Mouse (Mus musculus) layer of hippocampus, adult 18-20 months (tissue): ENCODE measurements around the gene Mmadhc. TPM values are rescaled to one million over a fixed set of nuclear protein-coding genes. Genes with fewer than 3 reads are reported as not detected.
A peak's percentile ranks its signal among the peaks of the same experiment; 100 is the strongest.

ENCODE experiments used
- DNase-seq, 2 experiments: peaks; one replicate each; pipeline ENCODE4 v3.0.0; 2022; ENCODE audit warnings: low spot score in 2 of 2
- long read RNA-seq: library from polyadenylated mRNA; stranded (forward); transcript quantifications from one replicate; pipeline ENCODE4 v2.0.0, GENCODE M21; 2021
- total RNA-seq, 2 experiments: library from RNA; stranded (reverse); gene quantifications; 2 replicates each; pipeline ENCODE4 v1.2.3; 2021

The Mmadhc gene
- 10 to 100 TPM; 48.5 to 49.1 TPM for total RNA-seq
- long read RNA-seq, transcript Mmadhc-201 (8 exons, 1,342 nt) = major isoform, 10 of 24 reads
- long read RNA-seq, partial matches to known transcripts = 14 of 24 reads
- long read RNA-seq, other reads (novel, unspliced or antisense) = 0 of 24 reads

DNA sequence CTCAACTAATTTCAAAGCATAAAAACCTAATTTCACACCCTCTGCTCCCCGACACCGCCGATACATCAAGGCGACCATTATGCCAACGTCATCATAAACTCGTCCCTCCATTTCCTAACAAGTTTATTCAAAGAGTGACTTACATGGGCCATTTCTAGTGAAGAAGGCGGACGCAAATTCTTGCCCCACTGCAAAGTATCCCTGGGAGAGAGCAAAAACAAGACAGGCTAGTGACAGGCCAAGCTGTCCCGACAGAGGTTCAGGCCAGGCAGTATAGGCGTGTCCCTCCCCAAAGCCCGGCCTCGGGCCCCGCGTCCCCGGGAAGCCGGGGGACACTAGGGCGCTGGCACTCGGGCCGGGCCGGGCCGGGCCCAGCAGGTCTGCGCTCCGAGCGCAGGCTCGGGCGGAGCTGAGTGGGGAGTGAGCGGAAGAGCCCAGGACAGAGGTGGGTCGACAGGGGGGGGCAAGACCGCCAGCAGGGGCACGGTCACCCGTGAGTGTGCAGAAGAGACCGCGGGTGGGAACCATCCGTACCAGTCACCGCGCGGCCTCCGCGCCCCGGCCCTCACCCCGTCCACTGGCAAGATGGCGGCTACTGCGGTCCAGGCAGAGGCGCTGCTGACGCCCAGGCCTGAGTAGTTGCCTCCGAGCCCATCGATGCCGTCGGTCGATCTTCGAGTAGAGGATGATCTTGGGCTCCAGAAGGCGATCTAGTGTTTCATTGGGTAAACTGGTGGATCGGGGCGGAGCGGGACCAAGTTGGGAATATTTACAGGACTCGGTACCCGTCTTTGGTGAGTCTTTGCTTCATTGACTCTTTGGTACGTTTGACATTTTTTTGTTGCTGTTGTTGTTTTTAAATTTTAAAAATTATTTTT, at the start of gene Mmadhc:
Gene Mmadhc, minus strand, starts transcription at position 693 of the 878 bp plus-strand sequence.
- peak; percentile 82 to 95 for DNase-seq

DNA sequence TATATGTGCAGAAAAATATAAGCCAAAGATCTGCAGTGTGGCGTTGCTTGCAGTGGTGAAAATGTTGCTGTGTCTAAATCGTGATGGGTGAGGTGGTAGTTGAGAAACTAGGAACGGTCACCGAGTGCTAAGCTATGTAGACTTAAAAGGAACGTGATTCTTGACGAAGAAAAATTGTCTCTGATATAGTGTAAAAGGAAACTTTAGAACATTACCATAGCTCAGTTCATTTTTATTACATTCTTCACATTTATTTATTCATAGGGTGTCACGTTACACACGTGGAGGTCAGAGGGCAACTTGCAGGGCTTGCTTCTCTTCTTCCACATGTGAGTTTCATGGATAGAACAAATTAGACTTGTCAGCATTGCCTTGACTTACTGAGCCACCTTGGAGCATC, 47.0 kb upstream of the Mmadhc start:
- no peak for DNase-seq

DNA sequence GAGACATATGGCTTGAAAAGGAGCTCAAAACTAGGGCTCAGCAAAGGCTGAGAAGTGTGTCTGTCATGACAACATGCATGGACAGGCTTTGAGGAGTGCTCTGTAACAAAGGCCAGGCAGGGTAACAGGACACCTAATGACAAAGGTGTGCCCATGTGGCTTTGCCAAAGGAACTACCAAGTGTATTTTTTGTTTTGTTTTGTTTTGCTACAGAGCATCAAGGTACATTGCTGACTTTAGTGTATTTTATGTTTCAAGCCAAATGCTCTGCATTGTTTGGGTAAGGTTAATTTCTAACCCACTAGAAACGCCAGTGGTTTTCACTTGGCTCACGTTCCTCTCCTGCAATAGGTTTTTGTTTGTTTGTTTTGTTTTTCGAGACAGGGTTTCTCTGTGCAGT, 42.5 kb upstream of the Mmadhc start:
- DNase-seq = no peak

DNA sequence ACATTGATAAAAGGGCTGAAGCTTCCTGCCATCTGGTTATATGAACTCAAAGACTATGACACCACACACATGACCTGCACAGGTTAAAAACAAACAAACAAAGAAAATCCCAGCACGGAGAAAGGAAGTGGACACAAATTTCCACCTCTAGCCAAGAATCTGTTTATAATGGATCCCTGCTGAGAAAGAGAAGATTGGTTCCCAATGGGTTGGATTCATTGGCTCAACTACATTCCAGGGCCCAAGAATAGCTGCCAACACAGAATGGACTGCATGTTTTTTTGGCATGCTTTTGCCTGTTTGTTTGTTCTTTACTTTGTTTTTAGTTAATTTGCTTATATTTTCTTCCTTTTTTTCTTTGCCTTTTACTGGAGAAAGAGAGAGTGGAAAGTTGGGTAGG, 41.0 kb upstream of the Mmadhc start:
- no peak for DNase-seq

DNA sequence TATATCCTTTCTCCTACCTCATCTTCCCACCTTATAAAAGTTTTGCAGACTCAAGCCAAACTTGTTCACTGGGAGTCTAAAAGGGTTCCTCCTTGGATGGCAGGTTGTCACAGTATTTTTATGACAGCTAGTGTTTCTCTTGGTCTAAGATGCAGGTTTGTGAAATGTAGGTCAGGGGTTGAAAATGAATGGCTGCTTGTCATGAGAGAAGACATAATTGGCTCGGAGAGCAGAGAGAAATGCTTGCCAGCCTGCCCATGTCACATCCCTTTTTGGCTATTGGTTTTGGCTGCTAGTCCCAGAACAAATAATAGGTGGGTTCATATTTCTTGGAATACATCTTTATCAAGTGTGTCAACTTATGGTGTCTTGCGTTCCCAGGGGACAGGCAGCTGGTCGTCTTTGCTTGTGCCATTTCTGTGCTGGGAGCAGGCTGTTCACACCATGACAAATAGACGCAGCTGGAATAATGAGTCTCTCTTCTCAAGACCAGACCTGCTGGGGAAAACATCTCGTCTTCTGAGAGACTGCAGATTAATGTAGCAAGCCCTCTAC, 35.2 kb upstream of the Mmadhc start:
- DNase-seq = no peak

DNA sequence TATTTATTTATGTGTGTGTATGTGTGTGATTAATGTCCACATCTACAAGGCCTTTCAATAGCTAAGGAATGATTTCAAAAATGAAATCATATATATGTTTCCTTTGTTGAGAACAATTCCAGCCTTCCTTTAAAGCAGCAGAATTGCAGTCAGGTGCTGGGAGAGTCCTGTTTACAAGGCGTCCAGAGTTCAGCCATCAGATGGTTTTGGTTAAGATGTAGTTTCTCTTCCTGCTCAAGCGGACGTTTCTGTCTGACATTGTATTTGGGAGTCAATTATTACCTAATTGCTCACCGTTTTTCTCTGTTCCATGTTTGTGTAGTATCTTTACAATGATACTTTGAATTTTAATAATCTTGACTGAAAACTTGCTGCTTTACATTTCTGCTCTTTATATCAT, 31.6 kb upstream of the Mmadhc start:
- no peak for DNase-seq

DNA sequence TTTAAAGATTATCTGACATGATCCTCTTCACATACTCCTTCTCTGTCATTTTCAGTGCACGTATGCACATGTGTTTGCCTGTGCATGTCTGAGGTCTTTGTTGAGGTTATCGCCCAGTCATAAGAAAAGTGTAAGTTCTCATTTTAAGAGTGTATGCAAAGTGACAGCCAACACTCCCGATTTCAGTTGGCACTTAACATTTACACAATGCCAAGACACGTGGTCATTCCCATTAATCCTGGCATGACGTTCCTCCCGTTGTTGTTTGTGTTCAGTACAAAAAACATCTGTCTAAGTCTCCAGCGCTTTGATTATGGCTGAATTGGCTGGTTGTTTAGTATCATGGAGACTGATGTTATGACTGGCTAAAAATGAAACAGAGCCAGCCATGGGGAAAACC, 28.2 kb upstream of the Mmadhc start:
- no peak for DNase-seq

DNA sequence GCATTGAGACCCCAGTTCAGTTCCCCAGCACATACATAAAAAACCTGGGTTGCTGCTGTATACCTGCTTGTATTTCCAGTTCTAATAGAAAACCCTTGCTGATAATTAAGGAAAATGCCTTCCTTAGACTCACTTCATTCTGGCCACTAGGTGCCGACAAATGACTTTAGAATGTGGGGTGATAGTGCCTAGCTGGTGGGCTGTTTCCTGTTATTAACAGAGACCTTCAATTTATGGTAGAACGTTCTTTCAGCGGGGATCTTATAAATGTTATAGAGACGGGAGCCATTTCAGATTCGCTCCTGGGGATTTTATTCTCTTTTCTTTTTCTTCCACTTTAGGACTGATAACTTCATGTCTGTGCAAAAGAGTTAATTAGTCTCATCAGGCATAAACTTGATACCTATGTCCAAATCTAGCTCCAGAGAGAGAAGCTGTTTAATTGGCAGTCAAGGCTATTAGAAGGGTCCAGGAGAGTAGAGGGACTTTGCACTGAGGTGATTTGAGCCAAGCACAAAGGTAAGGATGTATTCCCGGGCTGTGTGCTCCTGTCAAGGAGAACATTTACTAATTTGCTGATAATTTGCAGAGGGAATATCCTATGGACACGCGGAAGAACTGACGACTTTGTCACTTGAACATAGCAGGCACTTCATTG, 10.2 kb upstream of the Mmadhc start:
- DNase-seq = peak in 1 of 2 experiments; percentile 60

DNA sequence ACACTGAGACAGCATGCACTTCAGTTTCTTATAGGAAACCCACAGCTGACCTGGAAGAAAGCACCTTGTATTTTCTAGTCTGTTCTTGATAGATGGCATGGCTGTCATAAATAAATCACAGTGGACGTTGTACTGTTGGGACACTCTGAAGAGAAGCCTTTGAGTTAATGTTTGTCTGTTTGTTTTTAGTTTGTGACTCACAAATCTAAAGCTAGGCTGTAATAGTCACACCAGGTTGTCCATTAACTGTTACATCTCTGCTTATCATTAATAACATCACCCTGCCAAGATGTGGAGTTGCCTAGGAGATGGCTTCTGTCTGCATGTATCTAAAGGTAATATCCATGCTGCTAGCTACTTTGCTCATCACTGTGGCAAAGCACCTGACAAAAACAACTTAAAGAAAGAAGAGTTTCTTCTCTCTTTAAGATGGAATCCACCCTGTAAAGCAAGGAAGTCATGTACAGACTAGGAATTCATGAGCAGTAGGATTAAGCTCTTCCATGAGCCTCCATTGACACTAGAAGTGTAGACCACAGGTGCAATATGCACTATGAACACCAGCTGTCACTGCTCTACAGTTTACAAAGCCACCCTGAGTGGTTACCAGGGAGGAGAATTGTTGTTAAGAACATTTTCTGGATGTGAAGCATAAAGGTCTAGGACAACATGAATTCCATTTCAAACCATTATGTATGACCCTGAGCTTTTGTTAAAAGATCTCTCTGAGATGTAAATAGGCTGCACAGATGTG, 8.4 kb upstream of the Mmadhc start:
- no peak for DNase-seq

DNA sequence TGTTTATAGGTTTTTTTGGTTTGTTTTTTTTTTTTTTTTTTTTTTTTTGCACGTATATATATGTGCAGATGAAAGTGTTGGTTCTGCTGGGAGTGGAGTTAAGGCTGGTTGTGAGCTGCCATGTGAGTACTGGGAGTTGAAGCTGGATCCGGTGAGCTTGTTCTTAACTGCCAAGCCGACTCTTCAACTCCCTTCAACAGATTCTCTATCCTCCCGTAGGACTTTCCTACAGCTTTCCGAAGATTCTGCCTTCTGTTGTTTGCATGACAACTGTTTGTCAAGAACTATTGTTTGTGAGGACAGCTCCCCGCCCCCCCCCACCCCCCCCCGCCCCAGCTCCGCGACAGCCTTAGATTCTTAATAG, 368 bp upstream of the Mmadhc start:
- DNase-seq = no peak

DNA sequence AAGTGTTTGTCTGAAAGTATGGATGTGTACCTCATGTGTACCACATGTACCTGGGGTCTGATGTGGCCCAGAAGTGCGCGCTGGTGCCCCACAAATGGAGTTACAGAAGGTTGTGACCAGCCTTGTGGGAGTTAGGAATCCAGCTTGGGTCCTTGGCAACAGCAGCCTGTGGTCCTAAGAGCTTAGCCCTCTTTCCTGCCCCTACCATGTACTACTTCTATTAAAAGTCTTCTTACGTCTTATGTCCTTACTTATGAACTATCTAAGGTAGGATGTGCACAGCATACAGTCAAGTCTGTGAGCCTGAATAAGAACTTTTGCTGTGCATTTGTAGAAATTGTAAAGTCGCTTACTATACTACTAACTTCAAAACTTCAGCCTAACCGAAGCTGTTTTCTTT, 1.0 kb downstream of the Mmadhc start:
- no peak for DNase-seq

DNA sequence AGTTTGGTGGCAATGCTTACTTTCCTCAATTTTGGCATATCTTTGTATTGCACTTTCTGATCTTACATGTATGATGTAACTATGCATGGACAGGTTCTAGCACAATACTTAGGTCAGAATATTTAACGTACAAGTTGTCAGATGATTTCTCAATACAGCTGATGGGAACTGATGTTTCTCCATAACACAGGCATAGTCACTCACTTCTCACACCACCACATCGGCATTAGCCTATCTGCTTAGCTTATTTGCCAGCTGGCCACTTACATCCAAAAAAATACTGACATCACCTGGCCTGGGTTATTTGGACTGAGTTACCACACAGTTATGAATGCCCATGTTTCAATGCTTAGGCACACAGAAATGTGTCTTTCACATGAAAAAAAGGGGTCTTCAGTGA, 2.5 kb downstream of the Mmadhc start:
- no peak for DNase-seq

DNA sequence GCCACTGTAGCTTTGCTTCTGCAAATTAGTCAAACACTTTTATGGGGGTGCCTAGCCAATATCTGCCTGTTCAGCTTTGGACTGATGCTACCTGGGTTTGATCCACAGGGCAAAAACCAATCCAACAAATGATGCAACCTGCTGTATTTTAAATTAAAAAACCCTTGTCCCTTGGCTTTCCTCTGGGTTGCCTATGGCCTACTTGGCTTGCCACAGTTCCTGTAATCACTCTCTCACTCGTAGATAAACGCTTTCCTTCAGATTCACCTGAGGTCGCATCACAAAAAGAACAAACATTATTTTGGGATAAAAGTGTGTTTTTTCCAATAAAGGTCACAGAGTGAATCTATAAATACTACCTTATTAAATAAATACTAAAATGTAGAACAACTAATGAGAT, 3.0 kb downstream of the Mmadhc start:
- no peak for DNase-seq

DNA sequence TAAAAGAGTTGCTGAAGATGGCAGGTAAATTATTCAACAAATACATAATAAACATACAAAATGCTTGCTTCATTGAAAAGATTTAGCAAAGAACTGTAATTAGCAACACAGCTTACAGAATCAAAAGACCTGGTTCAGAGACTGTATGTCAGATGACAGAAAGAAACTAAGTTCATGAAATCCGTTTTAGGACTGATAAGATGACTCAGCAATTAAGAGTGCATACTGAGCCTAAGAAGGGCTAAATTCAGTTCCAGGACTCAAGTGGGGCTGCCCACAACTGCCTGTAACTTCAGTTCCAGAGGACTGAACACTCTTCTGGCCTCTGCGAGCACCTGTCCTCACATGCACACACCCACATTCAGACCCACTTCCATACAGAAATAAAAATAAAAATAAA, 4.7 kb downstream of the Mmadhc start:
- no peak for DNase-seq

DNA sequence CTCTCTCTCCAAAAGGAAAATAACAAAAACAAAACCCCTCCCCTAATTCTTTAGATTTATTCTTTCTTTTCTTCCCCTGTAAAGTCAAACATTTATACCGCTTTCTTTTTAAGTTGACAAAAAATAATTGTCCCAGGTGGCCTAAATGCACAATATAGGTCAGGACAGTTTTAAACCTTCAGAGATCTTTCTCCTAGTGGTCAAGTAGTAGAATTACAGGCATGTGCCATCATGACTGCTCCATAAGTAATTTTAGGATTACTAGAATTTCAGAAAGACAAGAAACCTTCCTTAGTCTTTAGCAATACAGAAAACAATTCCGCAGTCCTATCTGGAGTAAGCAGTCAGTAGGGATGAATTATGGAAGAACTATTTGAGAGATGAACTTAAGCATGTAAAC, 5.8 kb downstream of the Mmadhc start:
- no peak for DNase-seq

DNA sequence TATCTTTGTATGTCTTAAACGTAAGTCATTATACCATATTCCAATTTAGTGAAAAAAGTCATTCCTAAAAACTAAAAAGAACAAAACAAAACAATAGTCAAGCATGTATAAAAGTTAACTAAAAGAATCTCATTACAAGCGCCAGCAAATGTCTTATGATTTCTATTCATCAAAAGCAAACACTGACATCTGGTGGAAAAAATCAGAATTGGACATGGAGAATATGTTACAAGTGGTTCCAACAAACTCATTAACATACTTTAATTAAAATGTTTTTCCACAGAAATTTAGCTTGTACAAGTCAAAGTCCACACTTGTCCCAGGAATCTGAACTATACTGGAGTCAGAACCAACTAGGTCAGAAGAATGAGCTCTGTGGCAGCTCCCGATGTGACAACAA, 11.8 kb downstream of the Mmadhc start:
- DNase-seq = peak in 1 of 2 experiments; percentile 61

DNA sequence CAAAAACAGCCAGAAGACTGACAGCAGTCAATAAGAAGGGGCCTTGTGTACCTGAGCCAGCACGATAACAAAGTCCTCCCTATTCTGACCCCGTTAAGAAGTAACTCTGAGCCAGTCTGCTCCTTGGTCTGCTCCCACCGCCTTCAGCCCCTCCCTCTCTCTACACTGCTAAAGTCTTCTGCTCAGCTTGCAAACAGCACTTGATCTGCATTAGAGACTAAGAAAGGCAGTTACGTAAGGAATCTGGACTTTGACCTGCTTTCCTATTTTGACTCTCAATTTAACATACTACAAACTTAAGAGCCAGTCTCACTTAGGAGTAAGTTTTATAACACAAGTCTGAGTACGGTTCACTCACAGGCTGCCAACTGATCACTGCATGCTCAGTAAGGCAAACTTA, 12.6 kb downstream of the Mmadhc start:
- no peak for DNase-seq

DNA sequence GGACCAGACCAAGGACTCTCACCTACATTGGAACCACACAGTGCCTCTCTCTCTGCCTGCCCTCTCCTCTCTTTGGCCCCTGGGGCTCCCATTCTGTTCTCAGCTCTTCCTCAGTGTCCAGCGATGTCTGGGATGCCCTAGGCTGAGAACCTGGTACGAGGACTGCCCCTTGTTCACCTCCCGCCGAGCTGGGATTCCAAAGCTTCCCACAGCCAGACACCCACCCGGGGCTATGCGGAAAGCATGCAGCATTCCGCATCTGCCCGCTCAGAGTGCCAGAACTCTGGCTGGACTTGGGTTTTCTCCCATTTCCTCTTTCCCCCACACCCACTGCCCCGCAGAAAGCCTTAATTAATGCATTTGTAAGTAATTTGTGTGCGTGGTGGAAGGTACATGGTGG, 19.9 kb downstream of the Mmadhc start:
- DNase-seq = no peak

DNA sequence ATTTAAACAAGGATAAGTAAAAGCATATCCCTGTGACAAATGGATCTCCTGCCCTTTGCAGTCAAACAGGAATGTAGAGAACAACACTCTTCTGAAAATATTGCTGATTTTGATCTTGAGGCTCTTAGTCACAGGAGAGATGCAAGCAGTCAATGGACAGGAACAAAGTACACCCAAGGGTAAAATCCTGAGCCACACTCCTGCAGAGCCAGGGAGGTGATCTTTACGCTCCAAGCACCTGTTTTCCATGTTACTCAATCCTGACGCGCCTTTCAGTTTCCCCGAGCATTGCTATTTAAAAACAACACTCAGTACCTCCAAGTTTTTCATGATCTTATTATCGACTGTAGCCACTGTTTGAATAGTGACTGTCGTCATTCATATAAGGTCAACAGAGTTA, 23.2 kb downstream of the Mmadhc start:
- DNase-seq = no peak

DNA sequence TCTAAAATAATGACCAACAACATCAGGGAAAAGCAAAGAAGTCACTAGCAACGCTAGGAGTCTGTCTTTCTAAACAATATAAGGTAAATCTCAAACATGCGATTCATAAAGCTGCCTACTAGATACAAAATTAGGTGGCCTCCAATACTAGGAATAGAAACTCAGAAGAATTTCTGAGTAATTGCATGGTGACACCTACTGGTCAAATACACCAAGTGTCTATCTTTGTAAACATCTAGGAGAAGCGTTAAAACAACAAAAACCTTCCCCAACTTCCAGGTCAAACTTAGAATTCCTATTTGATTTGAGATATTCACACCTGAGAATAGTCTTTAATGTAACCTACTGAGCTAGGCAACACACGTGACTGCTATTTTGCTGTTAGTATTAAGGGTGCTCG, 24.4 kb downstream of the Mmadhc start:
- DNase-seq = peak in 1 of 2 experiments; percentile 61

DNA sequence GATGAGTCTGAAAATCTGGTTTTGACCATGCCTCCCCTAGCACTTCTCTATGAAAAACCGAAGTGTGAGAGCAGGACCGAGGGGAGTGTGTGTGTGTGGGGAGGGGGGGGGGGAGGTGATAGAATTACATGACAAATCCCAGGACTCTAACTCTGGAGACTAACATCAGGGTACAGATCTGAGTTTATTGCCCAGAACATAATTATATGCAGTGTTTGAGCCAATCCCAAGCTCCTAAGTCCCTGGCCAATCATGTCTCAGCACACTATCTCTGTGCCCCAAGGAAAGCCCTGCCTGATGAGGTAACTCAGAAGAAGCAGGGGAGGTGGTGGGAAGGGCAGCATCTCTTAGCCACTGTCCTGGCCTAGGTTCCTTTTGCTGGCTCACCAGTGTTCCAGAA, 28.1 kb downstream of the Mmadhc start:
- DNase-seq = no peak

DNA sequence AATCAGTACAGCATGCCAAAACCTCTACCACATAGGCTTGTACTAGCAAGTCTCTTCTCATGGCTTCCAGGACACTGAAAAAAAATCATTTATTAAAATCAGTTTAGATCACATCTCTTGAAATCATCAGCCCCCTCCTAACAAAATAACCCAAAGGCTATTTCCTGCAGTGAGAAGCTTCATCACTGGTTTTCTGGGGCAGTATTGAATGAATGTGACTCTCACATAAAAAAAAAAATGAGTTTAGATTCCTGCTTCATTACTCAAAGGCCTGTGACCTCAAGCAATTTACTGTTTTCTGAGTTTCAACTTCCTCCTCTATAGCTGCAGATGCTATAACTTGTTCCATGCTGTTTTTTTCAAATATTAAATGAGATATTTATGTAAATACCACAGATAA, 29.6 kb downstream of the Mmadhc start:
- no peak for DNase-seq
